Mouse (Mus musculus): Measurements from ENCODE around the gene Utp18.
"Not testable (repeated sequence)": the region's sequence is repeated elsewhere in the genome, so short reads cannot be mapped to it uniquely, and the experiment has no call there.

The Utp18 gene

DNA sequence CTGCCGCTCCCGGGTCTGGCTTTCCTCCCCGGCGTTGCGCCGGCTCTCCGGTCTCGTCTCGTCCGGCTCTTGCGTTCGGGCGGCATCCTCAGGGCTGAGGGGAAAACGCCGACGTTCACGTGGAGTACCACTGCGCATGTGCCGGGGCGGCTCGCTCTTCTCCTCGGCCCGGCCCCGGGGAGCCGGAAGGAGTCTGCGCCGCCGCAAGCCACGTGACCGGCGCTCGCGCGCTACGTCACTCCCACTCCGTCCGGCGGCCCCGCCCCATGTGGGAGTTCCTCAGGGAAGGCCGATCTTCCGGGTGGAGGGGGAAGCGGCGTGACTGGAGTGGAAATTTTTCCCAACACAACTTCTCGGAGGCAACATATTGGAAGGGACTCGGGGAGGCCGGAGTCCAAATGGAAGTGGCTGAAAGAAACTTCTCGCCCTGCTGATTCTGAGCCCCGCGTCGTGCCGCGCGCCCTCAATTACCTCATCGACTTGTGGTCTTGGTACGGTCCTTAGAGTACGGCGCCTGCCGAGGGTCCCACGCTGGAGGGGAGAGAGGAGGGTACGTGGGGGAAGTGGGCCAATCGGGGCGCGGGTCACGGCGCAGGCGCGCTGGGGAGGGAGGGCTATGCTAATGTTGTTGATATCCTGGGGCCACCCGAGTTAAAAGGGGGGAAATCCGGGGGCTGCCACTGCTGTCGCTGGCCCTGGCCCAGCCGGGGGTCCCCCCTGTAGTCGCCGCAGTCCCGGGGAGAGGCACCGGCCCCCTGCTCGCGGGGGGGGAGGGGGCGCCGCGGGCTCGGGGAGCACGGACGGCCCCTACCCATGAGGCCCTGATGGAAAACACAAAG, at the start of gene Utp18, which contains the start of gene Mbtd1:
Gene Utp18 (minus strand): TSS at position 195 of the 839 bp plus-strand sequence.
Gene Mbtd1 (plus strand): TSS at position 281 of the 839 bp plus-strand sequence.
- in situ Hi-C loops (cut with MboI, MseI), result no loop called here

DNA sequence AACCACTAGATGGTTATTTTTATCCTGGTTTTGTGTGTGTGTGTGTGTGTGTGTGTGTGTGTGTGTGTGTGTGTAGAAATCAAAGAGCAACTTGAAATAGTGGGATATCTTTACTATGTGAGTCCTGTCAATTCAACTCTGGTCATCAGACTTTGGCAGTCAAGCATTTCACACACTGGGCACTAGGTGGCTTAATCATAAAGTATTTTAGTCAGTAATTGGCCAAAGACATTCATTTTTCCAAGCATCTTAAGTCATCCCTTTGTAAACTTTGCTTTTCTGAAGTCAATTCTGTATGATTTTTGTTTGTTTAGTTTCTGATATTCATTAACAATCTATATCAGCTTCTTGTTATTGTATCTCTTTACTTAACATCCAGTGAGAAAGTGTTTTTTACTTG, 43.5 kb upstream of the Utp18 start:
- in situ Hi-C loops (cut with MboI, MseI), result no loop called here

DNA sequence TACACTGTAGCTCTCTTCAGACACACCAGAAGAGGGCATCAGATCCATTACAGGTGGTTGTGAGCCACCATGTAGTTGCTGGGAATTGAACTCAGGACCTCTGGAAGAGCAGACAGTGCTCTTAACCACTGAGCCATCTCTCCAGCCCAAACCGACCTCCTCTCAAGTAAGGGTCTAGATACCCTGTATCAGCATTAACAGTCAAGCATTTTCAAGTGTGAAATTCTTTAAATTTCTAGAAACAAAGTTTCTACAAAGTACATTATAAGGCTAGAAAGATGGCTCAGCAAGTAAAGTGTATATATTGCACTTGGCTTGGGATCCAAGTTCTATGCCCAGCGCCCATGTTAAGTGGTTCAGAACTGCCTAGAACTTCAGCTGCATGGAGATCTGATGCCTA, 29.5 kb upstream of the Utp18 start:
- in situ Hi-C loops (cut with MboI, MseI), result not testable (repeated sequence)

DNA sequence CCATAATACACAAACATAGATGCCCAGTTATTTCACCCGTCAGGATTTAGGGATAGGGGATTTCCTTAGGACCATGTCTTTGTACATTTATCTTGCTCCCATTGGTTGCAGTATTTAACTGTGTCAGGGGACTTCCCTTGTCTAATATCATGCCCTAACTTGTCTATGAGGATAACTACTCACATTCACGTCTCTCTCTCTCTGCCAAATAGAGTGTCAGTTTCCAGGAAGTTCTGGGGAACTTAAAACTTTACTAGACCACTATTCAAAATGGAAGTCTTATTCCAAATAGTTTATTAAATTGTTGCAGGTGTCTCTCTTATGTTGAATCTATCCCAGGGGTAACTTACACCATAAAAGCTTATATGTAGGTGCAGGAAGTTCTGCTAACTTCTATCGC, 26.0 kb upstream of the Utp18 start:
- in situ Hi-C loops (cut with MboI, MseI), result no loop called here

DNA sequence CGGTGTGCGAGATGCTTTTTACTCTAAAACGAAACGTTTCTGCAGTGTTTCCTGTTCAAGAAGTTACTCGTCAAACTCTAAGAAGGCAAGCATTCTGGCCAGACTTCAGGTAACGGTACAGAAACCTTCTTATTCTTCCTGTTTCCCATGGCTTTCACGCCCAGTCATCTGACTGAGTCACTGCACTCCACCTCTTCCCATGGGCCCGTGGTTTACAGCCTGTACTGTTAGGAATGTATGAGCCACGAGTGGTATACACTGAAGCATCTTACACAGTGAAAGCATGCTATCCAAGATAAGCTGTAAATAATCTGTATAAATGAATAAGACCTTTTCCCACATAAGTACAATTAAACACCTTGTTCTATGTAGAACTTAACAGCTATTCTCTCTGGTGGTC, 23.3 kb upstream of the Utp18 start:
- in situ Hi-C loops (cut with MboI, MseI), result no loop called here

DNA sequence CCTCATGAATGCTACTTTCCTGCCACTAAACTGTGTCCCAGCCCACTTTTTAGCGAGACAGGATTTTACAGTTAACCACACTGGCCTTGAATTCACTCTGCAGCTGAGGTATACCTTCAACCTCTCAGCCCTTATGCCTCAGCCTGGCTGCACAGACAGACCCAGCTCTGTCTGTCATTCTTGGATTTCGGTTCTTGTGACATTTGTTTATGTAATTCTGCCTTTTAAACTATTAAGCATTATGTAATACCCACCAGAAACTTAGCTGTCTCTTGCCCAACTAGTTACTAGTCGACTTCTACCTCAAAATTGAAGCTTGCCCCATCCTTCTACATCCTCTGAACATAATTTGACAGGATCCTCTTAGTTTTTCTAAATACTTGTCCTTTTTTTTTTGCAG, 22.3 kb upstream of the Utp18 start:
- in situ Hi-C loops (cut with MboI, MseI), result no loop called here

DNA sequence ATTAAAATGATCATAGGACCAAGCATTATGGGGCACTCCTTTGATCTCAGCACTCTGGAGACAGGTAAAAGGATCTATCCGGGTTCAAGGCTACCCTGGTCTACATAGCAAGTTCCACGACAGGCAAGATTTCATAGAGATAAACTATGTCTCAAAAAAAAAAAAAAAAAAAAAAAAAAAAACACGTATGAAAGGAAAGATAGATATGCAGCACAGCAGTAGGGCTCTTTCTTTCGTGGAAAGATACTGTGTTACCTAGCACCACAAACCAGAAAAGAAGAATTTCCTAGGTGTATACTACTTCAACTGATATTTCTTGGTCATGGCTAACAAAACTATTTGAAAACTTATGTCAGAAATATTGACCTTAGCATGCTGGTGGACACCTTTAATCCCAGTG, 21.3 kb upstream of the Utp18 start:
- in situ Hi-C loops (cut with MboI, MseI), result no loop called here

DNA sequence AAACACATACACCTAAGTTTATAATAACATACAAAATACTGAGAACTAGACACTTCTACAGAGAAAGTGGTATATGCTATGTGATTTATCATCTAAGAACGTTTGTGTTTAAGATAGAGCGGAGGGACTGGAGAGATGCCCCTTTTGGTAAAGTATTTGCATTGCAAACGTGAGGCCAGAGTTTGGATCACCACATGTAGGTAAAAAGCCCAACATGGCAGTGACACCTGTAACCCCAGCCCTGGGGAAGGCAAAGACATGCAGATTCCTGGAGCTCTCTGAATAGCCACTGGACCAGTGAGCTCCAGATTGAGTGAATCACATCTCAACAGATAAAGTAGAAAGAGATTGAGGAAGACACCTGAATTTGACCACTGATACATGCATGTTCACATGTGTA, 12.2 kb upstream of the Utp18 start:
- in situ Hi-C loops (cut with MboI, MseI), result loop anchor here (5.0 kb wide), 1 partner anchor 50 kb away; no protein-coding TSS in a partner anchor

DNA sequence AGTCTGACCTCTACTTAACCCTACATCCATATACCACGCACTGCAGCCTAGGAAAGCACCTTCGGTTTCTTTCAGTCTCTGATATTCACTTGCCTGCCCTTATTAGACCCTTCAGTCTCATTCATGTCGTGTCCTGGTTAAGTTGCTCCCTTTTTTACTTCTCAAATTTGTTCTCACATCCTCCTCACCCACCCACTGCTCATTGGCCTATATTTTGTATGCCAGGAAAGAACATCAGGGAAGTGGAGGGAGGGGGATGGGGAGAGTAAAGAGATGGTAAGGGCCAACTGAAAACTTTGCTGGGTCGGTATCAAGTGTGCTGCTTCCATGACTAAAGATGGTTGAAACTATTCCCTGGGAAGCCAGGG, 1.5 kb upstream of the Utp18 start:
- in situ Hi-C loops (cut with MboI, MseI), result no loop called here

DNA sequence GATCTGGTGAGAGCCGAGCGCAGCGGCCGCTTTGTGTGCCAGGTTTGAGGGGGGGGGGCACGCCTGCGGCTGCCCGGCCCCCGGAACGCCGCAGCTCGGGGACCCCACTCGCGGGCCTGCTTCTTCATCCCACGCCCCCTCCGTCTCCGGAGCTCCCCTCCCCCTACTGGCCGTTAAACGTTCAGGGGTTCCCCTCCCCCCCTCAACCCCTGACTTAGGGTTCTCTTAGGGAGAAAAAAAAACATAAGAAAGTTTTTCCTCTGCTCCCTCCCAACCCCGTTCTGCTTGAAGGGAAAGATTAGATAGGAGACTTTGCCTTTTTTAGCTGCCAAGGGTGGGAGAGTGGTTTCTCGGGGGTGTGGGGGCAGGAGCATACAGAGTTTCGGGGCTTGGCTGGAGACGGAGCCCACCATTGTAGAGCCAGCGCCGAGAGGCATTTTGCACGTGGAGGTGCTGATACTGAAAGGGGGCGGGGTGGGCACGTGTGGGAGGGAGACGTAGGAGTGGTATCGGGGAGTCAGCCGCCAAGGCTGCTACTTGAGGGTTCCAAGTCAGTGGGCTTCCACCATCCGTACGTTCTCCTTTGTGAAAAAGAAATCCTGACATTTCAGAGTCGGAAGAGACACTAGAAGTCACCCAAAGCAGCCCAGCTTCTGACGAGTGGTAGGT, 979 bp upstream of the Utp18 start:
- in situ Hi-C loops (cut with MboI, MseI), result no loop called here

DNA sequence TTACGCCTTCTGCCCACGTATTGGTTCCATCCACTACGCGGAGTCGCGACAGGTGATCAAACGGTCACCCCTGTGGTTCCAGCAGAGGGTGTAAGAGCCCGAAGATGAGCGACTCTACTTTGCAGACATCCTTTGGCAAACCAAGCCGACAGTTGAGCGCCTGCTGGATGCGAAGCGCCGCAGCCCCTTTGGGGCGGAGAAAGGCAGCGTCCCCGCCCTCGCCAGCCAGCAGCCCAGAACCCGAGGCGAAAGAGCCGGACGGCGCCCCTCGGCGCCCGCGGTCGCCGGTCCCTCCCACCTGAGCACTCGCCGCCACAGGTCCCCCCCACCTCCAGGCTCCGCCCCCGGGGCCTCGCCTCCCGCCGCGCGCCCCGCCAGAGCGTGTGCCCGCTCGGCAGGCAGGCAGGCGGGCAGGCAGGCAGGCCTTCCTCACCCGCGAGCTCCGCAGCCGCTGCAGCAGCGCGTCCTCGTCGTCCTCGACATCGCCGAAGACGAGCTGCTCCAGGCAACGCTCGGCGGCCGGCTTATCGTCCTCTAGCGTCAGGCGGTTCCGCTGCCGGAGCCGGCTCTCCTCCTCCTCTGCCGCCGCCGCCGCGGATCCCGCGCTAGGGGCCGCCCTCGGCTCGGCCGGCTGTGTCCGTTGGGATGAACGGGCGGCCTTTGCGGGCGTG, 530 bp downstream of the Utp18 start:
- in situ Hi-C loops (cut with MboI, MseI), result no loop called here

DNA sequence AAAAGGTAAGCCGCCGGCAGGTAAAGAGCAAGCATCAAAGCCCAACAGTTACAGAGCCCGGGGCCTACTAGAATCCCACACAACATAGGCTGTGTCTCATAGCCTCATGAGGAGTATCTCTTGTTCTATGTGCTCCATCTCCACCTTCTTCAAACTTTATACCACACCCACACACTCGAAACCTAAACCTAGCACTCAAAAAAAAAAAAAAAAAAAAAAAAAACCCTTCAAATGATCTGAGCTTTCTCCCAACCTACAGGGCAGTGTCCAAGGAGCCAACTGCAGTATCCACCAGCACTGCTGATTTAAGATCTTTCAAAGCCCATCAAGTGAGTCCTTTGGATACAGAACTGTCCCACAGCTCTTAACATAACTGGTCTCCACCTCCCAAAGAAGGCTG, 1.5 kb downstream of the Utp18 start:
- in situ Hi-C loops (cut with MboI, MseI), result no loop called here

DNA sequence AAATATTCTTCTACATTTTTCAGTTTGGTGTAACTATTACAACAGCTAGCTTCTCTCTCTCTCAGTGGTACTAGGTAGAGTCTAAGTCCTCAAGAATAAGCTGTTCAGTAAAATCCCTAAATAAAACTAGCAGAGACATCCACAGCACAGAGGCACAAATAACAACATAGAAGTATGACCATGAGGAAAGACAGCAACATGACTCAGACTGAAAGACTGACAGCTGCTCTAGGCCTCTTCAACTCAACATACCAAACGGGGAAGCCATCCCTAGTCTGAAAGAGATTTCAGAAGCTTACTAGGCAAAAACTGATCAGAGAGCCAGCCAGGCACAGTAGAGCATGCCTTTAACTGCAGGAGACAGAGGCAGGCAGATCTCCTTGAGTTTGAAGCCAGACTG, 22.9 kb downstream of the Utp18 start:
- in situ Hi-C loops (cut with MboI, MseI), result no loop called here

DNA sequence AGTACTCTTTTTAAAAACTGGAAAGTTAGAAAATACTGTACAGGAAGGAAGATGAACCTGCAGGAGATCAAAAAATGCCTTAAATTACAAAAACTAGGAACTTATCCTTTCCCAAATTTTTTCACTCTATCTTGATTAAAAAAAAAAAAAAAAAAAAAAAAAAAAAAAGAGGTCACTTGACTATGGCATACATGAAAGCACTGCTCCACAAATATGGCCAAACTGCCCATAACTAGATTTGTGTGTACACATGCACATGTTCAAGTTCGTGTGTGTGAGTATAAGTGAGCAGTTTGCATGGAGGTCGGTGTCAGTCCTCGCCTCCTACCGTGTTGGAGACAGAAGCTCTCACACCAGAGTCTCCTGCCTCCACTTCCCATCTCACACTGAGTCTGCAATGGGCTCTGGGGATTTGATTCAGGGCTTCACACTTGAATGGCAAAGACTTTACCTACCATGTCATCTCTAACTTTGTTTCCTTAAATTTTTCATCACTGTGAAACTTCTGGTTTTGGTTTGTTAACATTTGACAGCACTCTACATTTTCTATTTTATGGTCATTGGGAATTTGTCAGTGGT, 23.4 kb downstream of the Utp18 start:
- in situ Hi-C loops (cut with MboI, MseI), result no loop called here

DNA sequence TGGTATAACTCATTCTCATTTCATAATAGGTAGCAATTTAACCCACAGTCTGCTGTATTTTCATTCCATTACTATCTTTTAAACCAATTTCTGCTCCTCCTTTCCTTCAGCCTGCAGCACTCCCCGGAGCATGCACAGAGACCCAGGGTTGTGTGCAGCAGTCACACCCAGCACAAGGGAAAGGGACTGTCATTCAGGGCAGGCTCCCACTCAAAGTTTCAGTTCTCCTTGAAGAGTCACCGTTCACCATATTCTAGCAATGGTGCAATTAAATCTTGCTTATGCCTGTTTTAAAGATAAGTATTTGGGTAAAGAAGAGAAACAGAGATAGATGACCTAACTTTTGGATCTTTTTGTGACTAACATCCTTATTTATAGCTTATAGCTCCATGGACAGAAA, 24.4 kb downstream of the Utp18 start:
- in situ Hi-C loops (cut with MboI, MseI), result no loop called here

DNA sequence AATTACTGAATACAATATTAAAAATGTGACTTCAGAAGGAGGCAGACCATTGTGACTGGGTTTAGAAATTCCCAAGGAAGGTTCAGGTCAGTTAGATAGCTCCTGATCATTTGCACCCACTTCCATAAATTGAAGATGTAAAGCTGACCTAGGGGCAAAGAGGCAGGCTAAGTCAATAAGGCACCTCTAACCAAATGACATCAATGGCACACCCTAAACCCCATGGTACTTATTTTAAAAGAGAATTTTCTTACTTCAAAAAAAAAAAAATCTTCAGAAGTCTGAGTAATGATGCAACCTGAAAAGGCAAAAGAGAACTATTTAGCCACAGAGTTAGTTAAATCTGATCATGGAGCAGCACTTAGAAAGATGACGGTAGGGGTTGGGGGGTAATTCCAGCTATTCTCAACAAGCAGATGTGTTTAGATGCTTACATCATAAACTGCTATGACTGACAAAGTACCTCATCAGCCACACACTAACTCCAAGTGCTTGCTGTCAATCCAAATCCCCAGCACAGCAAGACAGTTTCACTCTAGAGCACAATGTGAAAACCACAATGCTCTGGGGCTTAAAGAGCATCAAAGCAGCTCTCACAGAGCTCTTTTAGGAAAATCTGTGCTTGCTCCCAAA, 24.9 kb downstream of the Utp18 start:
- in situ Hi-C loops (cut with MboI, MseI), result no loop called here

DNA sequence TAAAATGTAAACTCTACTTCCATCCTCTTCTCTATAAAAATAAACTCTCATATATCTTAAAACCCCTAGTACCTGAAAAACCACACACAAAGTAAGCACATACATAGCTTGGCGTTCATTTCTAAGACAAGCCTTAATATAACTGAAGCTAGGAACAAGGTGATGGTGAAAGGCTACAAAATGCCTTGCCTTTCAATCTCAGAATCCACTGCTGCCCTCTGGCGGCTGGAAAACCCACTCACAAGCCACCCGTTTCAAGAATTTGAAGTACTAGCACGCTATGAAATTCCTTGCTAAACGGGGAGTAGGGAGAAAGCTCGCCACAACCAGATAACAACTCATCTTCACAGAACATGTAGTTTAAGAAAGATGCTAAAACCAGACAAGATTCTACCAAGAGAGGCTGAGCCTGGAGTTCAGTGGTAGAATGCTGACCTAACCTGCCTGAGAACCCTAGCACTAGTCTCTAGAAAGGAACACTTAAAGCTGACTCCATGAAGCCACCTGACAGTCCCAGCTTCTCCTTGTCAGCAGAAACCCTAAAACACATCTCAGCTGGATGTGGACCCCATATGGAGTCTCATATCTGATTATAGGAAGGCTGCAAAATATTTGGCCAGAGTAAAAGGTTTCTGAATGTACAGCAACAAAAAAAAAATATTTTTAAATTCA, 29.1 kb downstream of the Utp18 start:
- in situ Hi-C loops (cut with MboI, MseI), result no loop called here

DNA sequence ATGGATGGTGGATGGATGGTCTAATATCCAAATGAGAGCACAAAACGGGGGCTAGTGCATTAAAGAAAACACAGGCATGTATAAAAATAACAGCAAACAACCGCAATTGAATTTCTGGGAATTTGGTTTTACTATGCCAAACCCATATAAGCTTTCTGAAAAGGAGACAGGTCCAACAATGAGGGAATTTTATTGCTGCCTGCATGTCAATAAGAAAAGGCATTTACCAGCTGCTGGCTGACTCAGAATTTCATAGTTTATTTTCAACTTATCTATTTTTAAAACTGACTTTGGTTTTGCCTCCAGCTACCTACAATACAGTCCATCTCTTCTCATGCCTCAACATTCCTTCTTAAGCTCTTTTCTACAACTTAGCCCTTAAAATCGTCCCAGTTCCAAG, 33.0 kb downstream of the Utp18 start:
- in situ Hi-C loops (cut with MboI, MseI), result no loop called here

DNA sequence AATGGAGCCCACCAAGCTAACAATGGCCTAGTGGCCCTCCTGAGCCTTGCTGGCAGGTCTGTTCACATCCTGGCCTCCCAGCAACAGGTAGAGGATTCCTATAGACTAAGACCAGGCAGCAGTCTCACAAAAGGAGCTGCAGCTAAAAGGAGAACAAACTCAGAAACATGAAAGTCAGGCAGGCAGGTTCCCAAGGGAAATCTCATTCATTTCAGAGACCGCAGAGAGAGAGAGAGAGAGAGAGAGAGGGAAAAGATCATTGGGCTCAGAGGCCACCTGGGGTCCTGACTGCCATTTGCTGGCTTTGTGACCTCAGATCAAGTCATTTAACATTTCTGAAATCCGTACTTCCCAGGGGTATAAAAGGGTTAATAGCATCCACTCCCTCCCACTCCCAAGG, 38.2 kb downstream of the Utp18 start:
- in situ Hi-C loops (cut with MboI, MseI), result no loop called here

DNA sequence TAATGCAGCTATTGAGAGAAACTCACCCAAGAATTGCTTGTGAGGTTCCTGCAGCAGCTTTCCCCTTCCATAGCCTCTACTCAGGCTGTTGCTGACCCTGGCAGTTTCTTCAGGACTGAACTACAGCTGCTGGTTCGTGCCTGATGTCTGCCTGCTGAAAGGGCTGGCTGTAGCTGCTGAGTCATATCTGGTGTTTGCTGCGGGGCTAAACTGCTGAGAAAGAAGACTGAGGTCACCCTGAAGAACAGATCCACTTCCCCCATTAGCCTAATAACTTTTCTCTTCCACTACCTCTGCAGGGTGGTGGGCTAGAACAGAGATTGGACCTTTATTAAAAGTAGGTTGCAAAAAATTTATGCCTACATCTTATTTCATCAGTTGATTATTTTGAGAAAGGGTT, 49.8 kb downstream of the Utp18 start:
- in situ Hi-C loops (cut with MboI, MseI), result no loop called here

DNA sequence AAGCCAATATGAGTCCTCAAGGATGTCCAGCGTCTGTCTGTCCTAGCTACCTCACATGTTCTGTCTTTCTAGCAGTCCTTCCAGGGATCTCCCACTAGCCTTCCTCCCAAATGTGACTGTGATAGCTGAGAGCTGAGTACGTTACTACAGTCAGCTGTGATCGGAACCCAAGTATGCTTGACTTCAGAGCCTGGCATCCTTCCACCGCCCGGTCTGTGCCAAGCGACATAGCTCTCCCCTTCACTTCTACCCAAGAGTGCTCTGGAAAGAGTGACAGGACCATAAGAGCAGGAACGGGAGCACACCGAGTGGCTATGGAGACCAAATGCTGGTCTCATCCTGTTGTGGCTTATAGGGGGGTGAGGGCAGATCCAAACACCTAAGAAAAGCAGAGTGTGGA, 55.6 kb downstream of the Utp18 start:
- in situ Hi-C loops (cut with MboI, MseI), result no loop called here
